Mouse (Mus musculus) kidney, adult 11 months (tissue): ENCODE measurements around the gene Ptpru.

Experiments used
- DNase-seq: peaks from one replicate; pipeline ENCODE4 v3.0.0; 2022

Ptpru gene

GRCm38 (mm10) chr4:131837872-131838524 lies at the start of gene Ptpru:
Gene Ptpru (minus strand): TSS chr4:131838288.
- DNase-seq, result peak; percentile 80

GRCm38 (mm10) chr4:131885376-131885775 lies 47.3 kb upstream of the Ptpru start:
- no peak for DNase-seq

- no peak for DNase-seq
Measured at GRCm38 (mm10) chr4:131883571-131883970, 45.5 kb upstream of the Ptpru start.

GRCm38 (mm10) chr4:131881306-131881705 lies 43.2 kb upstream of the Ptpru start:
- no peak for DNase-seq

GRCm38 (mm10) chr4:131879692-131880091 lies 41.6 kb upstream of the Ptpru start:
- no peak for DNase-seq

- no peak for DNase-seq
Measured at GRCm38 (mm10) chr4:131876836-131877235, 38.7 kb upstream of the Ptpru start.

- DNase-seq, result no peak
Measured at GRCm38 (mm10) chr4:131875242-131875641, 37.2 kb upstream of the Ptpru start.

GRCm38 (mm10) chr4:131874567-131874966 lies 36.5 kb upstream of the Ptpru start:
- no peak for DNase-seq

- DNase-seq, result no peak
Measured at GRCm38 (mm10) chr4:131874169-131874536, 36.1 kb upstream of the Ptpru start.

- DNase-seq, result peak; percentile 92
Measured at GRCm38 (mm10) chr4:131873293-131874168, 35.4 kb upstream of the Ptpru start, which contains the start of gene Srsf4. Gene Srsf4 (plus strand): TSS chr4:131873617.

- DNase-seq, result no peak
Measured at GRCm38 (mm10) chr4:131872672-131873292, 34.7 kb upstream of the Ptpru start.

- DNase-seq, result no peak
Measured at GRCm38 (mm10) chr4:131861341-131861739, 23.3 kb upstream of the Ptpru start.

- peak; percentile 70 for DNase-seq
Measured at GRCm38 (mm10) chr4:131860492-131861340, 22.6 kb upstream of the Ptpru start.

GRCm38 (mm10) chr4:131854950-131855349 lies 16.9 kb upstream of the Ptpru start:
- no peak for DNase-seq

GRCm38 (mm10) chr4:131849986-131850638 lies 12.0 kb upstream of the Ptpru start:
- DNase-seq, result no peak

- no peak for DNase-seq
Measured at GRCm38 (mm10) chr4:131848082-131848481, 10.0 kb upstream of the Ptpru start.

- DNase-seq, result no peak
Measured at GRCm38 (mm10) chr4:131845991-131846778, 8.1 kb upstream of the Ptpru start.

GRCm38 (mm10) chr4:131843290-131843743 lies 5.2 kb upstream of the Ptpru start, which contains the start of gene Mecr:
Gene Mecr (plus strand): TSS chr4:131843470.
- peak; percentile 92 for DNase-seq

GRCm38 (mm10) chr4:131836891-131837491 lies 1.1 kb downstream of the Ptpru start:
- DNase-seq, result no peak

- peak; percentile 44 for DNase-seq
Measured at GRCm38 (mm10) chr4:131836351-131836881, 1.7 kb downstream of the Ptpru start.
